Mouse (Mus musculus): ENCODE data around the gene Ripor2.

The Ripor2 gene

DNA sequence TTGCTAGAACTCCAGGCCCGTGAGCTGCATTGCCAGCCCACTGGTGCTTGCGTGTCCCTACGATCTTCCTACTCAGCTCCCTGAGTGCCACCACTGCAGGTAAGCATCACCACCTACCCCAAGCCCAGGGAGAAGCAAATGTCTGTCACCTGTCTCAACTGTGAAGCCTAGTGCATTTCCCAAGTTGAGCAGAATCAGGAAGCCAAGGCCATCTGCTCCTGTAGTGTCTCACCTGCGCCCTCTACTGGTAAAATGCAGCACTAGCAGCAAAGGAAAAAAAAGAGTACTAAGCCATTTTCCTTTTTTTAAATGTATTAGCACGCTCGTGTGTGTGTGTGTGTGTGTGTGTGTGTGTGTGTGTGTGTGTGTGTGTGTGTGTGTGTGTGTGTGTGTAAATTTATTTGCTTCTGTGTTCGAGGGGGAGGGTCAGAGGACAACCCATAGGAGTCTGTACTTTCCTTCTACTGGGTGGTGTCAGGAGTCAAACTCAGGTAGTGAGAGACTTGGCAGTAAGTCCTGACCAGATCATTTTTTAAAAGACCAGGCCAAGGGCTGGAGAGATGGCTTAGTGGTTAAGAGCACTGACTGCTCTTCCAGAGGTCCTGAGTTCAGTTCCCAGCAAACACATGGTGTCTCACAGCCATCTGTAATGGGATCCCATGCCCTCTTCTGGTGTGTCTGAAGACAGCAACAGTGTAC lies 194.3 kb downstream of the Ripor2 start:
- peak; percentile 42 for DNase-seq

DNA sequence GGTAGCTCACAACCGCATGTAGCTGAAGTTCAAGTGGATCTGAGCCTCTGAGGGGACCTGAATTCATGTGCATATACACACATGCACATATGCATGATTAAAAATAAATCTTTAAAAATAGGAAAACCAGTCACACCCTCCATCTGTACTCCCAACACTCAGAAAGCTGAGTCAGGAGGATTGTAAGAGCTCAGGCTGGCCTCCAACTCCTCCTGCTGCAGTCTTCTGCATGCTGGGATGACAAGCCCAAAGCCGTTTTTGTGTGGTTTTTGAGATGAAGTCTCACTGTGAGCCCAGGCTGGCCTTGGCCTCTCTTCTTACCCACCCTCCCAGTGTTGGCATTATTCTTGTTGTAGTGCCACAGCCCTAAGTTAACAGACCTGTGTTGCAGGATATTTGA lies 196.0 kb downstream of the Ripor2 start:
- no peak for DNase-seq

DNA sequence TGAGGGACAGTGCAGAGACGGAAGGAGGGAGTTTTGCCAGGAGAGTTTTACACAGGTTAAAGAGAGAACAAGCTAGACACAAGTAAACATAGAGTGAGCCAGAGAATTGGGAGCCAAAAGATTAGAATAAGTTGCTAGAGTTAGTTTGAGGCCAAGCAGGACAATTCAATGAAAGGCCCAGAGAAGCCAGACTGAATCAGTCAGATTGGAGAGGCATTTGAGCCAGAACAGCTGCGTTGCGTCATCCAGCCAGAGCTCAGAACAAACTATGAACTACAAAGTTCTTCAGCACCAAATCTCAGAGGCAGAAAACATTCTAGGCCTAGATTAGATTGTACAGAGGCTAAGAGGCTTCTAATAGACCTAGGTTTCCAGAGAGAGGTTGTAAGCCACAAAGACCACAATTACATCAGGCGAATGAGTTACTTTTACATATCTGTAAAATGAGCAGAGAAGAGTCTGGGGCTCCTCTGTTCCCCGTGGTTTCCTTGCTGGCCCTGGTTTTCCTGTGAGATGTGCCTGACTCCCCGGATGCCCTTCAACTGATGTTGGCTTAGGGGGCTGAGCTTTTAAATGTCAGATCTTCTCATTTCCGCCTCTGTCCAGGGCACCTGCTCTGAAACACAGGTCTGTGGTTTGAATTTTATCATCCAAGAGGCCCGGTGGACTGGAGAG lies 196.9 kb downstream of the Ripor2 start:
- DNase-seq = no peak

GRCm38 (mm10) chr13:24781916-24782315 lies 199.9 kb downstream of the Ripor2 start:
- DNase-seq = no peak

Data from right cerebral cortex, adult 18-20 months (tissue).